Mouse (Mus musculus) liver, embryonic 11.5 days (tissue): ENCODE measurements around the gene Ankzf1. TPM values are rescaled to one million over a fixed set of nuclear protein-coding genes. Genes with fewer than 3 reads are reported as not detected.
A peak's percentile ranks its signal among the peaks of the same experiment; 100 is the strongest.

Source experiments
- ATAC-seq: fragments of 200-750 bp; cut with Nextera tagmentation; replicated peaks from 2 replicates; pipeline ENCODE4 v1.8.0; 2017; ENCODE audit warnings: moderate number of reproducible peaks, mild to moderate bottlenecking, moderate TSS enrichment, moderate library complexity; ENCODE audit not compliant: low FRiP score
- DNase-seq: peaks from one replicate; pipeline ENCODE4 v3.0.0-alpha.2; 2017; ENCODE audit warnings: low spot score
- H3K27ac ChIP-seq: fragments of 300-500 bp; sonication (generic); 2 replicates; pipeline ENCODE4 v1.5.1; 2014; ENCODE audit warnings: mild to moderate bottlenecking, low read depth, low read length, control low read depth
- H3K27me3 ChIP-seq: fragments of 300-500 bp; sonication (generic); replicated peaks from 2 replicates; pipeline ENCODE4 v1.6.1; 2014; ENCODE audit warnings: low read length, mixed read lengths; ENCODE audit not compliant: control insufficient read depth, insufficient read depth
- H3K36me3 ChIP-seq: fragments of 300-500 bp; sonication (generic); 2 replicates; pipeline ENCODE4 v1.6.1; 2014; ENCODE audit warnings: mild to moderate bottlenecking, low read length, moderate library complexity, mixed read lengths; ENCODE audit not compliant: control insufficient read depth, insufficient read depth
- H3K4me1 ChIP-seq: fragments of 300-500 bp; sonication (generic); replicated peaks from 2 replicates; pipeline ENCODE4 v1.6.1; 2014; ENCODE audit warnings: low read length, mixed read lengths; ENCODE audit not compliant: control insufficient read depth, insufficient read depth
- H3K4me2 ChIP-seq: fragments of 300-500 bp; sonication (generic); 2 replicates; pipeline ENCODE4 v1.6.1; 2014; ENCODE audit warnings: mild to moderate bottlenecking, control low read depth, moderate library complexity
- H3K4me3 ChIP-seq: fragments of 300-500 bp; sonication (generic); 2 replicates; pipeline ENCODE4 v1.5.1; 2014; ENCODE audit warnings: low read depth, low read length, control low read depth
- H3K9ac ChIP-seq: fragments of 300-500 bp; sonication (generic); 2 replicates; pipeline ENCODE4 v1.6.1; 2014; ENCODE audit warnings: low read depth, low read length, control low read depth
- H3K9me3 ChIP-seq: fragments of 300-500 bp; sonication (generic); 2 replicates; pipeline ENCODE4 v1.6.1; 2016; ENCODE audit warnings: low read length, inconsistent platforms, mixed read lengths; ENCODE audit not compliant: control insufficient read depth
- WGBS: fragments of 180-500 bp; shearing (Covaris S2); extraction: QIAGEN DNeasy Blood & Tissue Kit; methylation state at CpG from one replicate; pipeline ENCODE4 v1.1.7; 2014; 5-methylcytosine and 5-hydroxymethylcytosine counted together
- microRNA-seq: library from miRNA; unstranded; fragments of <30 nt; microRNA quantifications from one replicate; pipeline ENCODE4, GENCODE M21; 2017; ENCODE audit warnings: borderline number of aligned reads
- polyA plus RNA-seq: library from polyadenylated mRNA; unstranded; fragments of >200 nt; fragmentation: Nextera tagmentation; extraction: Ambion mirVana; gene quantifications from 2 replicates; pipeline ENCODE4 v1.2.1, GENCODE M21; 2014

Ankzf1 gene
- polyA plus RNA-seq, 1 experiment from 2014 or later = 21.5 TPM

GRCm38 (mm10) chr1:75248041-75248772 is 56.3 kb downstream of the Ankzf1 start:
- H3K36me3 ChIP-seq = no peaks in the 10 kb centered on the region; the same call in 1 of the 2 replicates
- no peaks in the 10 kb centered on the region for H3K9me3 ChIP-seq
- H3K27me3 ChIP-seq = no peaks in the 10 kb centered on the region; the same call in 1 of the 2 replicates
- H3K4me1 ChIP-seq = peaks cover 12% of the 10 kb centered on the region
- H3K4me2 ChIP-seq = no peak overlapping the region
- H3K27ac ChIP-seq = no peak overlapping the region
- 58% methylated on average over 9 of the region's 9 CpGs for WGBS
- 0 out of 2 replicates have a peak overlapping the region, but pooled peaks have one; percentile 9 for H3K9ac ChIP-seq
- no peak overlapping the region for H3K4me3 ChIP-seq
- DNase-seq (no peak), ATAC-seq (no peak)

Small RNA genes within 50 kb of the gene (microRNA-seq; reads per million reads assigned to microRNA genes)
- gene Gm27943 = not detected

Other genes with a start within 250 kb of the Ankzf1 start
- 2.2 and 2.7 TPM in 2 replicates for gene Ihh, start 240.5 kb upstream of the Ankzf1 start, polyA plus RNA-seq
- 6.8 and 8.6 TPM in 2 replicates for gene Nhej1, start 67.0 kb upstream of the Ankzf1 start, polyA plus RNA-seq
- 0.23 and 0.42 TPM in 2 replicates for gene Slc23a3, start 58.3 kb upstream of the Ankzf1 start, polyA plus RNA-seq
- 63.4 and 68.3 TPM in 2 replicates for gene Cnppd1, start 49.4 kb upstream of the Ankzf1 start, polyA plus RNA-seq
- gene Retreg2, start 49.4 kb upstream of the Ankzf1 start, polyA plus RNA-seq = 72.5 and 72.9 TPM in 2 replicates
- gene Zfand2b, start 23.5 kb upstream of the Ankzf1 start, polyA plus RNA-seq = 45.4 and 50.9 TPM in 2 replicates
- 70.5 and 74.1 TPM in 2 replicates for gene Abcb6, start 11.8 kb upstream of the Ankzf1 start, polyA plus RNA-seq
- gene Atg9a, start within 50 bp of the Ankzf1 start, polyA plus RNA-seq = 20.0 and 24.1 TPM in 2 replicates
- gene Glb1l, start 18.7 kb downstream of the Ankzf1 start, polyA plus RNA-seq = 8.0 and 9.1 TPM in 2 replicates
- gene Stk16, start 18.7 kb downstream of the Ankzf1 start, polyA plus RNA-seq = 122 and 131 TPM in 2 replicates
- gene Tuba4a, start 27.7 kb downstream of the Ankzf1 start, polyA plus RNA-seq = 282 and 298 TPM in 2 replicates
- gene A630095N17Rik, start 40.0 kb downstream of the Ankzf1 start, polyA plus RNA-seq = not detected in 2 replicates
- gene Dnajb2, start 44.3 kb downstream of the Ankzf1 start, polyA plus RNA-seq = 13.6 and 17.5 TPM in 2 replicates
- gene Ptprn, start 72.4 kb downstream of the Ankzf1 start, polyA plus RNA-seq = 0.55 and 1.0 TPM in 2 replicates
- gene Resp18, start 86.3 kb downstream of the Ankzf1 start, polyA plus RNA-seq = 0.40 TPM in 1 of 2 replicates, not detected in the other
- 83.7 and 98.7 TPM in 2 replicates for gene Dnpep, start 125.8 kb downstream of the Ankzf1 start, polyA plus RNA-seq
- 13.3 and 14.5 TPM in 2 replicates for gene Des, start 168.2 kb downstream of the Ankzf1 start, polyA plus RNA-seq
- 24.8 and 32.3 TPM in 2 replicates for gene Speg, start 183.1 kb downstream of the Ankzf1 start, polyA plus RNA-seq
- 64.0 and 69.1 TPM in 2 replicates for gene Gmppa, start 243.8 kb downstream of the Ankzf1 start, polyA plus RNA-seq